Mouse (Mus musculus): ENCODE measurements around the gene Smim17. TPM values are rescaled to one million over a fixed set of nuclear protein-coding genes. Genes with fewer than 3 reads are reported as not detected.

Smim17 gene
- not detected in 2 replicates for polyA plus RNA-seq (2012; rRNA removed)

GRCm38 (mm10) chr7:6397996-6398975, at the start of gene Smim17:
Gene Smim17, plus strand, starts transcription at chr7:6398715.

GRCm38 (mm10) chr7:6363047-6363488, 35.4 kb upstream of the Smim17 start, which contains the start of gene Zfp78:
Gene Zfp78, plus strand, starts transcription at chr7:6363280.

GRCm38 (mm10) chr7:6383044-6383455, 15.5 kb upstream of the Smim17 start, which contains the start of gene Zfp28:
Gene Zfp28, plus strand, starts transcription at chr7:6383295.

GRCm38 (mm10) chr7:6410043-6410442, 11.5 kb downstream of the Smim17 start, which contains the start of gene Gm20715:
Gene Gm20715, plus strand, starts transcription at chr7:6410277.

GRCm38 (mm10) chr7:6438388-6438787, 39.9 kb downstream of the Smim17 start, which contains the start of gene Olfr1344:
Gene Olfr1344, plus strand, starts transcription at chr7:6438688.

GRCm38 (mm10) chr7:6455868-6456267, 57.4 kb downstream of the Smim17 start, which contains the start of gene Olfr1336:
Gene Olfr1336, plus strand, starts transcription at chr7:6456168.

GRCm38 (mm10) chr7:6466951-6467350, 68.4 kb downstream of the Smim17 start, which contains the start of gene Olfr1346:
Gene Olfr1346, plus strand, starts transcription at chr7:6467101.

Other genes with a start within 250 kb of the Smim17 start
- 102 and 103 TPM in 2 replicates for gene Zfp787, start 242.7 kb upstream of the Smim17 start, polyA plus RNA-seq (2012; rRNA removed)
- 72.5 and 113 TPM in 2 replicates for gene Zfp444, start 226.5 kb upstream of the Smim17 start, polyA plus RNA-seq (2012; rRNA removed)
- gene Galp, start 201.6 kb upstream of the Smim17 start, polyA plus RNA-seq (2012; rRNA removed): not detected in 2 replicates
- not detected in 2 replicates for gene Zscan5b, start 176.4 kb upstream of the Smim17 start, polyA plus RNA-seq (2012; rRNA removed)
- 0.73 and 0.98 TPM in 2 replicates for gene Epp13, start 146.0 kb upstream of the Smim17 start, polyA plus RNA-seq (2012; rRNA removed)
- 0.72 and 1.4 TPM in 2 replicates for gene Zfp667, start 112.1 kb upstream of the Smim17 start, polyA plus RNA-seq (2012; rRNA removed)
- gene Zfp583, start 67.4 kb upstream of the Smim17 start, polyA plus RNA-seq (2012; rRNA removed): 2.6 and 2.8 TPM in 2 replicates
- 0.09 and 0.16 TPM in 2 replicates for gene Gm3854, start 55.0 kb upstream of the Smim17 start, polyA plus RNA-seq (2012; rRNA removed)
- 0.20 and 0.37 TPM in 2 replicates for gene Zfp78, start 35.4 kb upstream of the Smim17 start, polyA plus RNA-seq (2012; rRNA removed)
- gene Zfp28, start 15.4 kb upstream of the Smim17 start, polyA plus RNA-seq (2012; rRNA removed): 3.0 and 3.1 TPM in 2 replicates
- gene Gm20715, start 11.6 kb downstream of the Smim17 start, polyA plus RNA-seq (2012; rRNA removed): not detected in 2 replicates
- 0.26 TPM in 1 of 2 replicates, not detected in the other for gene Olfr1344, start 40.0 kb downstream of the Smim17 start, polyA plus RNA-seq (2012; rRNA removed)
- gene Olfr1336, start 57.5 kb downstream of the Smim17 start, polyA plus RNA-seq (2012; rRNA removed): not detected in 2 replicates
- gene Olfr1346, start 68.4 kb downstream of the Smim17 start, polyA plus RNA-seq (2012; rRNA removed): not detected in 2 replicates
- 0.14 TPM in 1 of 2 replicates, not detected in the other for gene Olfr5, start 88.2 kb downstream of the Smim17 start, polyA plus RNA-seq (2012; rRNA removed)
- gene Olfr1347, start 101.0 kb downstream of the Smim17 start, polyA plus RNA-seq (2012; rRNA removed): not detected in 2 replicates
- gene Olfr1348, start 110.0 kb downstream of the Smim17 start, polyA plus RNA-seq (2012; rRNA removed): not detected in 2 replicates
- gene Olfr1349, start 124.2 kb downstream of the Smim17 start, polyA plus RNA-seq (2012; rRNA removed): 0.22 and 0.25 TPM in 2 replicates
- gene Olfr1350, start 166.1 kb downstream of the Smim17 start, polyA plus RNA-seq (2012; rRNA removed): not detected in 2 replicates

Data from ovary, adult 2 months (tissue).